Mouse (Mus musculus) liver, adult (tissue): ENCODE results near the gene Heg1.

Source experiments
- GATA4 ChIP-seq: IDR thresholded peaks from 2 replicates; pipeline ENCODE4 v1.6.1; 2014; ENCODE audit warnings: mild to moderate bottlenecking, low read length; ENCODE audit not compliant: insufficient replicate concordance

Gene Heg1

DNA sequence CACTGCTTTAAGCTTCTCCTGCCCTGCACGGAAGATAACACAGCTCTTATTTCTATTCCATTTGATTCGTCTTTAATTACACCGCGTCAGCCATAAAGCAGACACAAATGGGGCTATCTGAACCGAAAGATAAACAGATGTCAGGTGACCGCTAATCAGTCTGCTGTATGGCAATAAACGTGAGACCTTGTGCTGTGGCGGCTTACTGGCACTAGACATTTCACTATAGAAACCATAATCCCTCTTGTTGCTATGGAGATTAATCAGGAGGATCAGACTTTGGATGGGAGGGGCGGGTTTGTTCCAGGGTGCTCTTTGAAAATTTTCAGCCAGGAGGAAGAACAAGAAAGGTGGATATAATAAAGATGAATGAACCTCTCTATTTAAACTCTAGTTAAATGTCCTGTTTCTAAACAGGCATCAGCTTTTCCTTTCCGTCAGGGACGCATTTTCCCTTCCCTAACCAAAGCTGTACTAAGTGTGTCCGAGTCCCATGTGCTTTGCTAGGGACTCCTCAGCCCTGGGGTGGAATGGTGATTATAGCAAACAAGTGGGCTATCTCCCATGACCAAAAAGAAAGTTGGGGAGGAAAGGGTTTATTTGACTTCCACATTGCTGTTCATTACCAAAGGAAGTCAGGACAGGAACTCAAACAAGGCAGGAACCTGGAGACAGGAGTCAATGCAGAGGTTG, 80.5 kb downstream of the Heg1 start:
- no peak for TF ChIP-seq GATA4

DNA sequence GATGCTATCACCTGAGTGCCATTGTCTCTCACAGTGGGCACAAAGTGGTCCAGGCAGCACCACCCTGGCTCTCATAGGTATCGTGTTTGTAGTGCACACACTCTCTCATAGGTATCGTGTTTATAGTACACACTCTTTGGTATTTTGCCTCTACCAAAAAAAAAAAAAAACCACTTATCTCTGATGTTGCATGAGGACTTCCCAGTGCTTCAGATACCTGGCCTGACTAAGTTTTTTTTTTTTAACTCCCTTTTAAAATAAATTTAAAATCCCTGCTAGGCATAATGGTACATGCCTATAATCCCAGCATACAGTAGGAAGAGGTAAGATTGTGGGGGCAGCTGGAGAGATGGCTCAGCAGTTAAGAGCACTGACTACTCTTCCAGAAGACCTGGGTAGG, 81.3 kb downstream of the Heg1 start:
- no peak for TF ChIP-seq GATA4

GRCm38 (mm10) chr16:33766309-33766708, 82.1 kb downstream of the Heg1 start:
- no peak for TF ChIP-seq GATA4

GRCm38 (mm10) chr16:33766757-33767156, 82.6 kb downstream of the Heg1 start:
- no peak for TF ChIP-seq GATA4

- no peak for TF ChIP-seq GATA4
These were observed 84.5 kb downstream of the Heg1 start for GRCm38 (mm10) chr16:33768491-33769278.

DNA sequence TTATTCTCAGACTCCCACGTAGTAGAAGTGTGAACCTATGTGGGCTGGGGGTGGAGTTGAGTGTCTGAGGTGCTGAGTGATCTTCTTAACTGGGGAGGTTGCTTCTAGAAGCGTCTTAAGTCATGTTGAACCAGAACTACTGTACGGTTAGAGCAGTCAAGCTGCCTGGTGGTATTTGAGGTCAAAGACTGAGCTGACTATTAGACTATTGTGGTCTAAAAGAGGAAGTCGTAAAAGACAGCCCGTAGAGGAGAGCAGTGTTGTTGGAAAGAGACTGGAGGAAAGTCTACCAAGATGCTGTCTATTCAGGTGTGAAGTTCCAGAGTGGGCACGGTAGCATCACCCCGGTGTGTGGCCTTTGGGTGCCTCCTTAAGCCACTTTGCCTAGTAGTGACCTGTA, 85.7 kb downstream of the Heg1 start:
- TF ChIP-seq GATA4, result no peak

GRCm38 (mm10) chr16:33770778-33771454, 86.7 kb downstream of the Heg1 start:
- TF ChIP-seq GATA4, result no peak

DNA sequence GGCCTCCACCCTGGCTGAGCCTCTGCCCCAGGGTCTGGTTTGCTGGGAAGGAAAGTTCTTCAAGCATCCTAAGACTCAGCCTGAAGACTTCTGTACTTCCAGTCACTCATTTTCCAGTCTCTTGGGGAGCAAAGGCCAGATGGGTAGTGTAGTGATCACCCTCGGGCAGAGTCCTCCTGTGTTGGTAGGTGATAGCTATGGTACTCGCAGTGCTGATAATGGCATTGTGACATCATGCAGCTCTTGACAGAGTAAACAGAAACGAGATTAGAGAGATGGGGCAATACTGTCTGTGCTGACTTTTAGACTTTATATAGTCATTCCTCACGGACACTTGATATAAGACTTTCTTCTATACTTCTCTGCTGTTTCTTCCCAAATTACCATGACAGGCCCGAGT, 88.6 kb downstream of the Heg1 start:
- TF ChIP-seq GATA4, result peak; percentile 94

DNA sequence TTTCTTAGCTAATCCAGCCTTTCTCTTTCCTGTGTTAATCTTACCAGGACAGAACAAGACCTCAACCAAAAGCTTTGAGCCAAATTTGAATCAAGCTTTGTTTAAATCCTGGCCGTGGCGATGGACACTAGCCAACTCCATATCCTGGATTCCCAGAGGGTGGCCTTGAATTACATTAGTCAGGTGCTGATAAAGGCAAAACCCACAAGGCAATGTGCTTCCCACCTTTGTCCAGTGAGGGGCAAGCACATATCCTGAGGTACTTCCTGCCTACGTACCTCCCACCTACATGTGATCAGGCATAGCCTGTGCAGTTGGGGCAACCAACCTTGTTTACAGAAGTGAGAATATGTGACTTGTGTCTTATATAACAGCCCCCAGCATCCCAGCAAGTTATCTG, 90.8 kb downstream of the Heg1 start:
- peak; percentile 28; the same call in 1 of the 2 replicates for TF ChIP-seq GATA4

DNA sequence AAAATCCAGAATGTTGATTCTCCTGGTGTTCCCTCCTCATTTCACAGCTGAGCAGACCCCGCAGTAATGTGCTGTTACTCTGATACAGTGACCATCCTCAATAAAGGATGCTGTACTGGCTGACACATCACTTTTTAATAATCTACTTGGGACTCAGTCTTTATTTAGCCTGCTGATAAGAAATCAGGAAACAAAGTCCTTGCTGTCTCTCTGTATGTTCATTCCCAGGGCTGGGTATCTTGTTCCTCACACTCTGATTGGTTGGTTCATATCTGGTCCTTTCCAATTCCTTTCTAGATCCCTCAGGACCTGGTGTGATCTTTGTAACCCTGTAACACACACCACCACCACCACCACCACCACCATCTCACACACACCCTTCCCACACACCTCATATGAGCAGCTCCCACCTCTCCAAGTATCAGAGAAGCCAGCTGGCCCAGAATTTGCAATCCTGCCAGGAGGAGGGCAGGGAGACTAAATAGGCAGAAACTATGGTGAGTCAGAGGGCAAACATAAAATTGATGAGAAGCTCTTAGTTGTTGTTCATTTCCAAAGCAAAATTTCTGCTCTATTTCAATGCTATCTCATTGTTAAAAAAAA, 91.7 kb downstream of the Heg1 start:
- no peak for TF ChIP-seq GATA4

DNA sequence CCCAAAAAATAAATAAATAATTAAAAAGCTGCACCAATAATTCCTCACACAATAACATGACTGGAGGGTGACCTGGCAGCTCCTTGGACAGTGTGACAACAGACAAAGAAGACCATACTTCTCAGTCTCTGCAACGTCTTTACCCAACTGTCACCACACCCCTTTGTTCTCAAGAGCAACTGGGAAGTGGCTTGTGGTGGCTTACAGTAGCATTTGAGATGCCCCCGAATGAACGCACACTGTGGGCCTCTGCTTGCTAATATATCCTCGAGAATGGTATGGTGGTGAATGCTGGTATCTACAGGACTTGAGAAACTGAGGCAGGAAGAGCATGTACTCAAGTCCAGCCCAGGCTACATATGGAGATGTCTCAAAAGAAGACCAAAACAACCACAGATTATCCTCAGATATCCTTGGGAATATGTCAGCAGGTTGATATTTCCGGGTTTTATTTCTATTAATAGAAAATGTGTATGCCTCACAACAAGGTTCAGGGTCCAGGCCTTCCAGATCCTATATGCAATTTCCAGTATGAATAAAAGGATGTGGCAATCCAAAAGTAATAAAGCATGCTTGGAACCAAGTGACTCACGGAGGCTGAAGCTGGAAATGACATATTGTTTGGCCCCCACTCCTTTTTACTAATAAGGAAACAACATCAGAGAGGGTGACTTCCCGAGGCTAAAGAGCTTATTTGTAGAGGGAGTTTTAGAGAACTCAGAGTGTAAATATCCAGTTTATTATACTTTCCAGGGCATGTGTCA, 92.8 kb downstream of the Heg1 start:
- no peak for TF ChIP-seq GATA4

DNA sequence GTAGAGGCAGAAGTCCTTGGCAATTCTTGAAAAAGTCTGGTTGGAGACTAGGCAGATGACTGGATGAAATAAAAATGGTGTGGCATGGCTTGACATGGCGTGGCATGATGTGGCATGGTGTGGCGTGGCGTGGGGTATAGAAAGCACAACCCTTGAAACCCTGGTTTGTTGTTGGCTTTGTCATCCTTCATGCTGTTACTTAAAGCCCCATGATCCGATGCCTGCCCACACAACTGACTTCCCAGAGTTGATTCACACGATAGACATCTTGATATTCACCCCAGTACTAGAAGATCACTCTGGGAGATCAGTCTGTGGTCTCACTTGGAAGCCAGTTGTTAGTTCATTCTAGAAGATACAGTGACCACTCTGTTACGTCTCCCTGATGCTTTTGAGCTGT, 93.4 kb downstream of the Heg1 start:
- no peak for TF ChIP-seq GATA4

GRCm38 (mm10) chr16:33781789-33782728, 97.9 kb downstream of the Heg1 start:
- no peak for TF ChIP-seq GATA4

DNA sequence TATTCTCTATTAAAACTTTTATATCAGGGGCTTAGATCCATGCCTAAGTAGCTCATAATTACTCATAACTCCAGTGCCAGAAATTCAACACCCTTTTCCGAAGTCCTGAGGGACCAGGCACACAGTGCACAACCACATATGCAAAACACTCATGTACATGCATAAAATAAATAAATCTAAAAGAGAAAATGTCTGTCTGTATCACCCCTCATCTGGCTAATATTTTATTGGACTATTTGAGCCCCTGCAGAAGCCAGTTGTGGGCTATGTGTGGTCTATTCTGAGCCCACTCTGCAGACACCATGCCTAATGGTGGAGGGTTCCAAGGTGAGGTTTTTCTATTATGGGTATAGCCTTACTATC, 98.5 kb downstream of the Heg1 start:
- no peak for TF ChIP-seq GATA4
